Comparison of ENCODE assay signal across 25 mouse cellular contexts in genomic region chr12:65420127-65420526, GRCm38 (mm10).
"Had no signal": no experiment of that assay in that cellular context is flagged by ENCODE, and none has a peak within 500 bp of the region (broad histone marks: within the 10 kb centered on the region; RNA-seq: fewer than 3 reads in every experiment).

No protein-coding gene starts in this region.

- H3K9me3 ChIP-seq: embryonic facial prominence, embryonic 10.5 days; embryonic facial prominence, embryonic 12.5 days; embryonic facial prominence, embryonic 13.5 days; embryonic facial prominence, embryonic 15.5 days; forebrain, embryonic 10.5 days; forebrain, embryonic 12.5 days; forebrain, embryonic 13.5 days; forebrain, embryonic 15.5 days; heart, embryonic 10.5 days had no signal

- H3K36me3 ChIP-seq: embryonic facial prominence, embryonic 10.5 days; embryonic facial prominence, embryonic 12.5 days; embryonic facial prominence, embryonic 13.5 days; embryonic facial prominence, embryonic 15.5 days; forebrain, embryonic 10.5 days; forebrain, embryonic 12.5 days; forebrain, embryonic 15.5 days; heart, embryonic 10.5 days had no signal

- DNase-seq: cerebellum, adult 9-11 months; cerebellum, postnatal 10 days; cerebellum, postnatal 14 days; cerebellum, postnatal 25 days; cerebellum, postnatal 36 days; embryo, embryonic 11 days; forebrain, postnatal 0 days; gastrocnemius, adult 2 months; gastrocnemius, postnatal 10 days; gastrocnemius, postnatal 14 days; gastrocnemius, postnatal 25 days; gastrocnemius, postnatal 36 days; heart, adult 11 months; heart, adult 18-20 months; heart, adult 2 months had no signal

- H3K4me3 ChIP-seq: embryonic facial prominence, embryonic 10.5 days; embryonic facial prominence, embryonic 12.5 days; embryonic facial prominence, embryonic 13.5 days; embryonic facial prominence, embryonic 15.5 days; erythroblast, embryonic 14.5 days; forebrain, embryonic 10.5 days; forebrain, embryonic 12.5 days; forebrain, embryonic 13.5 days; forebrain, embryonic 15.5 days; gastrocnemius, adult 2 months; heart, adult 2 months; heart, embryonic 10.5 days had no signal

- H3K4me1 ChIP-seq: embryonic facial prominence, embryonic 10.5 days; embryonic facial prominence, embryonic 12.5 days; embryonic facial prominence, embryonic 13.5 days; embryonic facial prominence, embryonic 15.5 days; forebrain, embryonic 10.5 days; forebrain, embryonic 12.5 days; forebrain, embryonic 13.5 days; forebrain, embryonic 15.5 days; heart, embryonic 10.5 days had no signal

- H3K27ac ChIP-seq: embryonic facial prominence, embryonic 10.5 days; embryonic facial prominence, embryonic 12.5 days; embryonic facial prominence, embryonic 13.5 days; embryonic facial prominence, embryonic 15.5 days; forebrain, embryonic 10.5 days; forebrain, embryonic 12.5 days; forebrain, embryonic 13.5 days; forebrain, embryonic 15.5 days; gastrocnemius, adult 2 months; heart, adult 2 months; heart, embryonic 10.5 days had no signal

- H3K9ac ChIP-seq: embryonic facial prominence, embryonic 12.5 days; embryonic facial prominence, embryonic 13.5 days; embryonic facial prominence, embryonic 15.5 days; forebrain, embryonic 12.5 days; forebrain, embryonic 13.5 days; forebrain, embryonic 15.5 days; forebrain, postnatal 0 days had no signal

- H3K4me2 ChIP-seq: embryonic facial prominence, embryonic 12.5 days; embryonic facial prominence, embryonic 13.5 days; embryonic facial prominence, embryonic 15.5 days; forebrain, embryonic 12.5 days; forebrain, embryonic 13.5 days; forebrain, embryonic 15.5 days had no signal

- H3K27me3 ChIP-seq: embryonic facial prominence, embryonic 12.5 days; embryonic facial prominence, embryonic 13.5 days; embryonic facial prominence, embryonic 15.5 days; forebrain, embryonic 12.5 days; forebrain, embryonic 13.5 days; forebrain, embryonic 15.5 days had no signal
